25 mouse cellular contexts compared by ENCODE assay signal in the genomic region with DNA sequence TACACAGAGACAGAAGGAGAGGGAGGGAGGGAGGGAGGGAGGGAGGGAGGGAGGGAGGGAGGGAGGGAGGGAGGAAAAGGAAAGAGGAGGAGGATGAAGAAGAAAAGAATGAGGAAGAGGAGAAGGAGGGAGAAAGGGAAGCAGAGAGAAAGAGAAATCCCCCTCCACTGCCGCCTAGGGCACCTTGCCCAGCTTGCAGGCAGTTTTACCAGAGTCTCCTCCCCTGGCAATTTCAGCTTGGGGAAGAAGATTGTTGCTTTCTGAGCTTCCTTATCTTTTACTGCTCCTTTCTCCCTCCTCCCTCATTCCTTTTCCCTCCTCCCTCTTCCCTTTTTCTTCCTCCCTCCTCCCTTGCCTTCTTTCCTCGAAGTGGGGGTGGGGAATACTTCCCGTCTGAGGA. TPM values are rescaled to one million over a fixed set of nuclear protein-coding genes. Genes with fewer than 3 reads are reported as not detected.
DNase-seq lines count a peak whose midpoint lies in the region; ATAC-seq and TF ChIP-seq lines count a peak whose summit lies in the region.
"Had no signal": no experiment of that assay in that cellular context is flagged by ENCODE, and none has a peak within 500 bp of the region (broad histone marks: within the 10 kb centered on the region; RNA-seq: fewer than 3 reads in every experiment).

No protein-coding gene starts in this region.

- DNase-seq in heart, adult 11 months = peak; percentile 74
- no peak for DNase-seq in heart, postnatal 25 days (ENCODE audit: low spot score)
- DNase-seq in MEL (ENCODE audit: low read depth, low spot score) (peak; percentile 58), NIH3T3 (ENCODE audit: low read depth) (peak; percentile 49)
- no peak for DNase-seq in gastrocnemius, postnatal 4 days (ENCODE audit: low spot score in 2 of 2)
- DNase-seq in midbrain, embryonic 11.5 days (ENCODE audit: low spot score, missing footprints) = no peak
- DNase-seq: adrenal gland, adult 2 months; adrenal gland, adult 8-10 months; adrenal gland, postnatal 10 days; adrenal gland, postnatal 14 days; adrenal gland, postnatal 25 days; adrenal gland, postnatal 36 days; B cell, adult 2 months; cerebellum, adult 11 months; cerebellum, adult 11-12 months; cerebellum, adult 18-20 months; cerebellum, adult 2 months; cerebellum, adult 8-10 months had no signal

- TF ChIP-seq CTCF in MEL (IDR thresholded peaks at IDR 0.05 in 2 of 3, conservative IDR thresholded peaks at IDR 0.05 in 1 of 3; ENCODE audit: control insufficient read depth in 1 of 3, insufficient read depth in 1 of 3, low read depth in 2 of 3, low read length in 3 of 3, poor library complexity in 1 of 3, severe bottlenecking in 1 of 3) = no peak

- 83% methylated on average over 3 of the region's 3 CpGs for WGBS in midbrain, embryonic 11.5 days

- H3K27ac ChIP-seq in MEL (ENCODE audit: control insufficient read depth, low read depth, low read length) = peak overlapping the region; percentile 15; the same call in 1 of the 2 replicates
- no peak overlapping the region for H3K27ac ChIP-seq in midbrain, embryonic 11.5 days (ENCODE audit: low read depth, low read length)

- H3K4me1 ChIP-seq in MEL (ENCODE audit: control insufficient read depth in 1 of 2, insufficient read depth in 2 of 2, low read length in 2 of 2) = peaks cover 3 to 16% of the 10 kb centered on the region in 2 experiments
- H3K4me1 ChIP-seq in midbrain, embryonic 11.5 days (ENCODE audit: control insufficient read depth, insufficient read depth, low read length) = no peaks in the 10 kb centered on the region

- H3K9me3 ChIP-seq in MEL (replicated peaks; ENCODE audit: insufficient read depth, low read length) = no peaks in the 10 kb centered on the region
- no peaks in the 10 kb centered on the region for H3K9me3 ChIP-seq in midbrain, embryonic 11.5 days (ENCODE audit: control insufficient read depth, low read length)
- H3K9me3 ChIP-seq: G1E had no signal

- TF ChIP-seq POLR2A in MEL (IDR thresholded peaks at IDR 0.05; ENCODE audit: control insufficient read depth in 1 of 2, insufficient read depth in 1 of 2, low read depth in 1 of 2, low read length in 2 of 2, poor library complexity in 1 of 2) = no peak

- TF ChIP-seq RAD21 in MEL (IDR thresholded peaks at IDR 0.05; ENCODE audit: low read depth, low read length) = no peak

- H3K4me2 ChIP-seq in midbrain, embryonic 11.5 days = no peak overlapping the region

- TF ChIP-seq EP300 in MEL (IDR thresholded peaks at IDR 0.05; ENCODE audit: low read depth in 1 of 2, low read length in 2 of 2) = 0 out of 4 replicates have a peak, but pooled peaks of 1 of the 2 experiments have one; percentile 39

- intact Hi-C loops in heart, postnatal 25 days (cut with DNase I) = no loop called here

- ATAC-seq in midbrain, embryonic 11.5 days (ENCODE audit: low FRiP score) = no peak
- ATAC-seq: activated CD4-positive, CD25-positive, alpha-beta regulatory T cell, adult 4 months; CD4-positive, CD25-positive, alpha-beta regulatory T cell, adult 4 months had no signal

- no peaks in the 10 kb centered on the region for H3K79me2 ChIP-seq in MEL (ENCODE audit: control insufficient read depth, insufficient read depth, low read length, poor library complexity)

- H3K27me3 ChIP-seq in MEL (ENCODE audit: control insufficient read depth in 1 of 2, insufficient read depth in 2 of 2, low read length in 2 of 2) = no peaks in the 10 kb centered on the region; a peak in 1 of 4 replicates
- H3K27me3 ChIP-seq in midbrain, embryonic 11.5 days (ENCODE audit: control insufficient read depth, insufficient read depth, low read length) = no peaks in the 10 kb centered on the region
- H3K27me3 ChIP-seq: Patski had no signal

- no peak overlapping the region for H3K9ac ChIP-seq in MEL (ENCODE audit: control insufficient read depth, low read depth, low read length, poor library complexity, severe bottlenecking)
- H3K9ac ChIP-seq in midbrain, embryonic 11.5 days (ENCODE audit: low read length) = no peak overlapping the region

- H3K4me3 ChIP-seq in MEL (ENCODE audit: control insufficient read depth in 1 of 2, insufficient read depth in 1 of 2, low read depth in 2 of 2, low read length in 2 of 2) = no peak overlapping the region
- H3K4me3 ChIP-seq in midbrain, embryonic 11.5 days (ENCODE audit: low read depth, low read length) = no peak overlapping the region

- peaks cover 0 to 6% of the 10 kb centered on the region in 2 experiments; a peak in 2 of 4 replicates for H3K36me3 ChIP-seq in MEL (ENCODE audit: control insufficient read depth in 1 of 2, insufficient read depth in 2 of 2, low read length in 2 of 2)
- no peaks in the 10 kb centered on the region for H3K36me3 ChIP-seq in midbrain, embryonic 11.5 days (ENCODE audit: control insufficient read depth, insufficient read depth, low read length)
- H3K36me3 ChIP-seq: G1E had no signal

TF ChIP-seq in MEL, 35 proteins besides CTCF, POLR2A, EP300 and RAD21:
- no peak for TF ChIP-seq SMC3 (IDR thresholded peaks at IDR 0.05; ENCODE audit: low read depth, low read length)
- TF ChIP-seq MAZ (IDR thresholded peaks at IDR 0.05; ENCODE audit: low read depth, low read length) = peak; percentile 44; the same call in 1 of the 2 replicates
- no peak for TF ChIP-seq POLR2AphosphoS5 (IDR thresholded peaks at IDR 0.05; ENCODE audit: borderline replicate concordance, low read depth, low read length)
- no peak for TF ChIP-seq BHLHE40 (IDR thresholded peaks at IDR 0.05; ENCODE audit: borderline replicate concordance, low read depth, low read length)
- TF ChIP-seq GATA1 (IDR thresholded peaks at IDR 0.05; ENCODE audit: low read depth, low read length) = peak; percentile 40; the same call in 1 of the 2 replicates
- TF ChIP-seq TCF12 (IDR thresholded peaks at IDR 0.05; ENCODE audit: low read depth, low read length) = no peak
- no peak for TF ChIP-seq MAFK (IDR thresholded peaks at IDR 0.05; ENCODE audit: borderline replicate concordance, low read depth, low read length)
- peak; percentile 43; the same call in 1 of the 2 replicates for TF ChIP-seq TBP (IDR thresholded peaks at IDR 0.05; ENCODE audit: low read depth, low read length)
- no peak for TF ChIP-seq NRF1 (IDR thresholded peaks at IDR 0.05; ENCODE audit: insufficient read depth, low read depth, low read length, poor library complexity, severe bottlenecking)

RNA-seq across cellular contexts. Expression of gene Itih4, which starts 16.8 kb away (rescaled TPM):
- total RNA-seq in heart, postnatal 25 days (2021) = 1 to 10 TPM; 4.8 to 6.9 TPM
- not detected in 2 replicates for total RNA-seq in MEL (2012; rRNA removed)
- polyA plus RNA-seq in MEL (2012; ENCODE audit: insufficient read depth in 1 of 2, insufficient read length in 2 of 2, low read depth in 1 of 2, low replicate concordance in 2 of 2, missing spikeins in 1 of 2) = not detected
- total RNA-seq in gastrocnemius, postnatal 4 days (2021) = 1 to 10 TPM in 1 of 2 experiments, under 1 TPM in 1; 0.86 to 4.6 TPM
- 0.15 TPM in 1 of 2 replicates, not detected in the other for polyA plus RNA-seq in midbrain, embryonic 11.5 days (2014; fragmentation: Nextera tagmentation; extraction: Ambion mirVana)
- total RNA-seq: CH12.LX had no signal
- polyA plus RNA-seq: activated CD4-positive, CD25-positive, alpha-beta regulatory T cell, adult 4 months; CD4-positive, CD25-positive, alpha-beta regulatory T cell, adult 4 months; G1E had no signal

RNA-seq across cellular contexts. Expression of gene Itih3, which starts 20.5 kb away (rescaled TPM):
- total RNA-seq in heart, postnatal 25 days (2021) = under 1 TPM; 0.39 to 0.64 TPM
- not detected in 2 replicates for total RNA-seq in MEL (2012; rRNA removed)
- not detected for polyA plus RNA-seq in MEL (2012; ENCODE audit: insufficient read depth in 1 of 2, insufficient read length in 2 of 2, low read depth in 1 of 2, low replicate concordance in 2 of 2, missing spikeins in 1 of 2)
- total RNA-seq in gastrocnemius, postnatal 4 days (2021) = 1 to 10 TPM; 1.3 to 4.9 TPM
- 0.48 and 0.57 TPM in 2 replicates for polyA plus RNA-seq in midbrain, embryonic 11.5 days (2014; fragmentation: Nextera tagmentation; extraction: Ambion mirVana)
- total RNA-seq: CH12.LX, G1E had no signal
- polyA plus RNA-seq: activated CD4-positive, CD25-positive, alpha-beta regulatory T cell, adult 4 months; CD4-positive, CD25-positive, alpha-beta regulatory T cell, adult 4 months; G1E had no signal

RNA-seq across cellular contexts. Expression of gene Mustn1, which starts 24.0 kb away (rescaled TPM):
- 10 to 100 TPM; 11.1 to 16.9 TPM for total RNA-seq in heart, postnatal 25 days (2021)
- total RNA-seq in MEL (2012; rRNA removed) = 0.08 and 0.16 TPM in 2 replicates
- polyA plus RNA-seq in MEL (2012; ENCODE audit: insufficient read depth in 1 of 2, insufficient read length in 2 of 2, low read depth in 1 of 2, low replicate concordance in 2 of 2, missing spikeins in 1 of 2) = under 1 TPM in 1 of 2 experiments, not detected in 1; 0.22 TPM
- 100 to 1,000 TPM; 154 to 180 TPM for total RNA-seq in gastrocnemius, postnatal 4 days (2021)
- 0.30 and 0.42 TPM in 2 replicates for polyA plus RNA-seq in midbrain, embryonic 11.5 days (2014; fragmentation: Nextera tagmentation; extraction: Ambion mirVana)

RNA-seq across cellular contexts. Expression of gene Itih1, which starts 40.1 kb away (rescaled TPM):
- not detected for total RNA-seq in heart, postnatal 25 days (2021)
- not detected in 2 replicates for total RNA-seq in MEL (2012; rRNA removed)
- polyA plus RNA-seq in MEL (2012; ENCODE audit: insufficient read depth in 1 of 2, insufficient read length in 2 of 2, low read depth in 1 of 2, low replicate concordance in 2 of 2, missing spikeins in 1 of 2) = under 1 TPM in 1 of 2 experiments, not detected in 1; 0.03 TPM
- total RNA-seq in gastrocnemius, postnatal 4 days (2021) = 1 to 10 TPM in 1 of 2 experiments, under 1 TPM in 1; 0.22 to 1.1 TPM
- not detected in 2 replicates for polyA plus RNA-seq in midbrain, embryonic 11.5 days (2014; fragmentation: Nextera tagmentation; extraction: Ambion mirVana)
- total RNA-seq: adrenal gland, adult 18-20 months; adrenal gland, postnatal 25 days; CH12.LX; G1E had no signal
- polyA plus RNA-seq: activated CD4-positive, CD25-positive, alpha-beta regulatory T cell, adult 4 months; C2C12; CD4-positive, CD25-positive, alpha-beta regulatory T cell, adult 4 months; cerebellum, adult 2 months; G1E had no signal

RNA-seq across cellular contexts. Expression of gene Nek4, which starts 48.1 kb away (rescaled TPM):
- total RNA-seq in heart, postnatal 25 days (2021) = 1 to 10 TPM; 4.0 to 5.3 TPM
- total RNA-seq in MEL (2012; rRNA removed) = 16.6 and 18.4 TPM in 2 replicates
- polyA plus RNA-seq in MEL (2012; ENCODE audit: insufficient read depth in 1 of 2, insufficient read length in 2 of 2, low read depth in 1 of 2, low replicate concordance in 2 of 2, missing spikeins in 1 of 2) = 10 to 100 TPM in 1 of 2 experiments, not detected in 1; 19.3 TPM
- 1 to 10 TPM; 5.6 to 6.4 TPM for total RNA-seq in gastrocnemius, postnatal 4 days (2021)
- 17.9 and 19.2 TPM in 2 replicates for polyA plus RNA-seq in midbrain, embryonic 11.5 days (2014; fragmentation: Nextera tagmentation; extraction: Ambion mirVana)

Comparison
In these comparisons a context has a peak if more than half of its experiments do, and no peak if none do; other contexts are left out.
1. DNase-seq: peak in heart, adult 11 months (single experiment), MEL (single experiment) and NIH3T3 (single experiment); none in heart, postnatal 25 days (single experiment), gastrocnemius, postnatal 4 days (0 of 2) and midbrain, embryonic 11.5 days (single experiment).
2. RNA of gene Mustn1, which starts 24.0 kb away (total RNA-seq): 154 to 180 TPM in gastrocnemius, postnatal 4 days and 11.1 to 16.9 TPM in heart, postnatal 25 days; 0.08 to 0.16 TPM in MEL; every median in the first group is over 10 times any median in the second.